Mouse (Mus musculus): ENCODE data around the gene Atp8b2.

- TF ChIP-seq EP300 (IDR thresholded peaks at IDR 0.05; ENCODE audit: low read depth) (no peak), CTCF (IDR thresholded peaks at IDR 0.05; ENCODE audit: low read depth) (no peak)
Observed at GRCm38 (mm10) chr3:89959435-89959834, 3.9 kb downstream of the Atp8b2 start.
